Mouse (Mus musculus) testis, postnatal 10 days (tissue): Measurements from ENCODE around the gene Necap1.

Experiments used
- DNase-seq: peaks from one replicate; pipeline ENCODE4 v3.0.0; 2021; ENCODE audit warnings: low spot score

Gene Necap1

GRCm38 (mm10) chr6:122873871-122874719, at the start of gene Necap1:
Gene Necap1, plus strand, starts transcription at chr6:122874474.
- DNase-seq, result peak; percentile 99

DNA sequence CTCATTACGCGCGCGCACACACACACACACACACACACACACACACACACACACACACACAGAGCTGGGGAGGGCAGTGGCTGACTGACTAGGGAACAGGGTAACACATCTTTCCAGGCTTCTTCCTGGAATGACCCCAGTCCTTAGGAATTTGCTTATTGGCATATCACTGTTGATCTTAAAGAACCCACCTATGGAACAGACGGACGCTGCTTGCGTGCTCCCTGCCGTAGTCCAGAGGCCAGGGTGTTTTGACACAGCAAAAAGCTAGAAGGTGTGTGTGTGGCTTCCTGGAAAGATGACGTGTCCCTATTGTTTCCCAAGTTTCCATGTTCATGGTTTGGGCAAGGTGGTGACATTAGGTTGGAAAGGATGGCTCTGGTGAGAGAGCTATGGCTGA, 49.1 kb upstream of the Necap1 start:
- no peak for DNase-seq

GRCm38 (mm10) chr6:122825923-122826742, 48.1 kb upstream of the Necap1 start:
- peak; percentile 79 for DNase-seq

GRCm38 (mm10) chr6:122828086-122828485, 46.2 kb upstream of the Necap1 start:
- DNase-seq, result peak; percentile 56

DNA sequence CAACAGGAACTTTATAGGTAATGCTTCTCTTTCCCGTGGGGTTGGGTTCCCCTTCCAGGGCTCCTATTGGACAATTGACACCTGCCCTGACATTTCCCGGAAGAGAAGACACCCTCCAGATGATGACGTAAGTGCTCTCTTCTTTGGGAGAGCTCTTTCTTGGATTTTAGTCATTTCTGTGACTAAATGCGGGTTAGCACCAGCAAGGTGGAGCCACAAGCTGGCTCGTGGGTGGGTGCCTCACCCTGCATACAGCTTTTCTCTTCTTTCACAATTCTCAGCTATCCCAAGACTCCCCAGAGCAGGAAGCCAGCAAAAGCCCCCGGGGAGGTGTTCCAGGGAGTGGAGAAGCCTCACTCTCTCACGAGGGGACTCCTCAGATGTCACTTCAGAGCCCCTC, 41.4 kb upstream of the Necap1 start:
- no peak for DNase-seq

GRCm38 (mm10) chr6:122834365-122834764, 39.9 kb upstream of the Necap1 start:
- no peak for DNase-seq

GRCm38 (mm10) chr6:122836974-122837373, 37.3 kb upstream of the Necap1 start:
- DNase-seq, result no peak

GRCm38 (mm10) chr6:122837539-122837938, 36.7 kb upstream of the Necap1 start:
- no peak for DNase-seq

DNA sequence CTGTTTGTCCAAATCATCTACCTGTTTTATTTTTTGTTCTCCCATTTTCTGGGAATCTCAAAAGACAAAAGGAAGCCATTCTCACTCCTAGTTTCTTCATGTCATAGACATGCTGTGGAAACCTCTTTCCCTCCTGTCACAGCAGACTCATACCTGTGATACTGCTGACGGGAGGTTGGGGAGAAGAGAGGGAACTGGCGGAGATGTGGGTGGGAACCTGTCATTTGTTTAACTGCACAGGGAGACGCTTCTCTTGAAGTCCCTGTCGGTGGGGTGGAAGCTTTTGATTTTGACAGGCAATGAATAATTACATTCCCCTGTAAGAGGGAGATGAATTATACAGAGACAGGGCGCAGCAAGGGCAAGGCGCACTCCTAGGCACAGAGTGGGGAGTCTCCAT, 30.5 kb upstream of the Necap1 start:
- DNase-seq, result no peak

GRCm38 (mm10) chr6:122852696-122853095, 21.6 kb upstream of the Necap1 start:
- DNase-seq, result no peak

DNA sequence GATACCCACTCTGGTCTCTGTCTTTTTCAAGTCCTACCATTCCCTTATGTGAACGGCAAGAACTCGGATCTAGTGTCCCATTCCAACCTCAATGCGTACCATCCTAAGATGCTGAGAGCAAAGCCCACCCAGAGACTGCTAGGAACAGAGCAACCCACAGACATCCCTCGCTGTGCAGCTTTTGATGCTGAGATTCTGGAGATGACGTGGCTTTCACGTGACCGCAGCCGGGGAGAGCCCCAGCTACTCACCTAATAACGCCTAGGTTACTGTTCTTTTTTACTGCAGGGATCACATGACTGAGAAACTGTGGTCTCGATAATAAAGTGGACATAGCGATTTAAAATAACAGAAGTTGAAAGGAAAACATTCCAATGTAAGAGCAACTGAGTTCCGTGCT, 19.7 kb upstream of the Necap1 start:
- no peak for DNase-seq

DNA sequence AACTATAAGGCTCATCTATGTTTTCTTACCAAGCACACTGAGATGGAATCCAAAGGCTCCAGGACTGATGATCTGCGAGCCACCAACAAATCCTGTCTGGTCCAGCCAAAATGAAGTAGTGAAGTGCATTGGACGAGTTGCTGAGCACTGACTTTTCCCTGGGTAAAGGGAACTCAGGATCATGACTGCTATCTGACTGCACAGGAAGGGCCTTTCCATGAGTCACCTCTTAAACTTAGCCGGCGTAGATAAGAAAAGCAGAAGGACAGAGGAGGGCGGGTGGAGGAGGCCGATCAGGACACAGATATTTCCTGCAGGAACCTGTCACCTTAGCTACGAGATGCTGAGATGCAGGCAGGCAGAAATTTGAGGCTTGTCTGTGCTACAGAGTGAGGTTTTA, 18.3 kb upstream of the Necap1 start, which contains the start of gene C3ar1:
C3ar1 (minus strand) TSS at position 207 of the 400 bp plus-strand sequence.
- no peak for DNase-seq

GRCm38 (mm10) chr6:122862434-122862833, 11.8 kb upstream of the Necap1 start:
- DNase-seq, result no peak

GRCm38 (mm10) chr6:122862871-122863270, 11.4 kb upstream of the Necap1 start:
- DNase-seq, result no peak

GRCm38 (mm10) chr6:122867914-122868313, 6.4 kb upstream of the Necap1 start:
- no peak for DNase-seq

- no peak for DNase-seq
Observed at GRCm38 (mm10) chr6:122869846-122870245, 4.4 kb upstream of the Necap1 start.

DNA sequence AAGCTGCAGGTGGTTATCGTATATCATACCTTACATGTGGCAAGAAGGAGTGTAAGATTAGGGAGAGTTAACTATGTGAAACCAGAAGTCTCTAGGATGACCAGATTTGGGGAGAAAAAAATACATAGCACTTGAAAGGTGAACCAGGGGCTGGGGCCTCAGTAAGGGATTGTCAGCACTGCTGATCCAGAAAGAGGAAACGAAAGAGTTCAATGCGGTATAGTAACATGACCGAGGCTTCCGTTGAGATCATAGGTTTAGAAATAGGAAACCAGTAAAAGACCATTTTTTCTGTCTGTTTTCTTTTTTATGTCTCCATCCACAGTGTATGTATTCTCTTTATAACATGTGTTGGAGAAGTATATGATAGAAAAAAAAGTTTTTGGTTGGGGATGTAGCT, 1.5 kb upstream of the Necap1 start:
- DNase-seq, result no peak

DNA sequence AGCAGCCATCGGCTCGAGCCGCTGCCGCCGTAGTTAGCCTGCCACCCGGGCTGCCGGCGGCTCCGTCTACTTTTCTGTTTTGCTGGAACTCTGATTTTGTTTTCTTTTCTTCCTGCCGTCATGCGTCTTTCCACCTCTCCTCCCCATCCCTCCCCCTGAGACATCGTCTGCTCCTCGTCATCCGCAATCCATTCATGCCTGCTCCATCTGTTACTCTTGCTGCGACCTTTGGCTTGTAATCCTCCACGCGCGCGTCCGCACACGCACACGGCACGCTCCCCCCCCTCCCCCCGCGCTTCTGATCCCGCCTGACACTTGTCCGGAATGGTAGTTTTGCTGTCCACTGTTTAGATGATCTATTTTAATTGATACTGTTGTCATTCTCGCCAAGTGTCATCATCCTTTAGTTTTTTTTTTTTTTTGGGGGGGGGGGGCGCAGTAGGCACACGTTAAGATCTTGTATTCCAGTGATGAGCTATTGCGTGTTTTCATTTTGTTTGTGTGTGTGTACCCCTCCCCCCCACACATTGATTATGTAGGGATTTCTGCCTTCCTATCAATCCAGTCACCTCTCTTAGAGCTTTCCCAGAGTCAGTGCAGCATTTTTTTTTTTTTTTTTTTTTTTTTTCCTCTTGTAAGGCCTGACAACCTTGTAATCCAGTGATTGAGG, 581 bp downstream of the Necap1 start:
- no peak for DNase-seq

GRCm38 (mm10) chr6:122879141-122879735, 5.0 kb downstream of the Necap1 start:
- no peak for DNase-seq

DNA sequence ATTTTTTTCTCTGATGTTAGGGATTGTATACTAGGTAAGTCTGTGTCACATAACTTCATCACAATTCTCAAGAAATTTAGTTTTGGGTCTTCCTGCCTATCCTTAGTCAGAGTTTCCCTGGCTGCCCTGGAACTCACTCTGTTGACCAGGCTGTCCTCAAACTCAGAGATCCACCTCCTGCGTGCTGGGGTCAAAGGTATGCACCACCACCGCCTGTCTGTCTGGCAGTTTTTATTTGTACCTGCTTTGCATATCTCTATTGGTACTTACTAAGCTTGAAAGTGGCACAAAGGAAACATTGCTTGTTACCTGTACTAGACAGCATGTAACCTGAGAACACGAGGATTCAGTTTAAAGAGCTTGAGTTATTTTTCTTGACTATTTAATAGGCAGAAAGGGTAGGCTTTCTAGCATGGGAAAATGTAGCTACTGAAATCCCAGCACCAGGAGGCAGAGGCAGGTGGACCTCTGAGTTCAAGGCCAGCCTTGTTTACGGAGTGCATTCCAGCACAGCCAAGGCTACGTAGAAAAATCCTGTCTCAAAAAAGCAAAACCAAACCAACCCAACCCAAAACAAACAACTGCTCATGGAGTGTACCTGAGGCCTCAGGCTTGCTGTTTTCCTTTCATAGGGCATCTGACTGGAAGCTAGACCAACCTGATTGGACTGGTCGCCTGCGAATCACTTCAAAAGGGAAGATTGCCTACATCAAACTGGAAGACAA, 5.7 kb downstream of the Necap1 start:
- DNase-seq, result no peak

DNA sequence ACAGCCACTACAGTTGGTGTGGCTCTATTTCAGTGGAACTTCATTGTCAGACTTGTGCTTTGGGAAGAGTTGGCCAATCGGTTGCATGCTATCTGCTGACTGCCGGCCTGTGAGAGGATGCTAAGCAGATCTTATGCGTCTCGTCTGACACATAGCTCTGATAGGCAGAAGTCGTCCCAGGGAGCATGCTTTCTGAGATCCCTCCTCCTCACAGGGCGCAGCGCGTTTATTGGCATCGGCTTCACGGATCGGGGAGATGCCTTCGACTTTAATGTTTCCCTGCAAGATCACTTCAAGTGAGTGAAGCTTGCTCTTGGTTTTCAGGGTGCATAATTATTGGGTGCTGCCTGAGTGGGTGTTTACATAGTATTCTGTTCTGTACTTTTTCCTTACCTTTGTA, 7.0 kb downstream of the Necap1 start:
- DNase-seq, result no peak
